Mouse (Mus musculus) E14TG2a.4 (cell line): Measurements from ENCODE around the gene Tshz2.

Source experiments
- CTCF ChIP-seq: conservative IDR thresholded peaks from 2 replicates; pipeline ENCODE4 v1.5.1; 2014; ENCODE audit warnings: low read length
- NANOG ChIP-seq: IDR thresholded peaks from 2 replicates; pipeline ENCODE4 v1.6.1; 2014; ENCODE audit warnings: borderline replicate concordance, low read length, mixed read lengths
- POU5F1 ChIP-seq: IDR thresholded peaks from 2 replicates; pipeline ENCODE4 v1.6.1; 2014; ENCODE audit warnings: low read length, borderline replicate concordance

GRCm38 (mm10) chr2:169821021-169821441 is 188.2 kb downstream of the Tshz2 start:
- no peak for TF ChIP-seq CTCF
- TF ChIP-seq NANOG = no peak
- TF ChIP-seq POU5F1 = no peak
